Mouse (Mus musculus) monocyte, adult 5-6 weeks (primary cell): ENCODE measurements around the gene Plod2. TPM values are rescaled to one million over a fixed set of nuclear protein-coding genes. Genes with fewer than 3 reads are reported as not detected.

ENCODE experiments used
- ATAC-seq: fragments of 153-309, 156-312 bp; replicated peaks from 2 replicates; pipeline ENCODE4 v1.8.0; 2017; ENCODE audit warnings: mild to moderate bottlenecking; ENCODE audit not compliant: low TSS enrichment, insufficient number of reproducible peaks, severe bottlenecking, poor library complexity, low FRiP score
- total RNA-seq: library from RNA; stranded (forward); fragments of 200-1000, 200-491, 200-594 nt; gene quantifications from 3 replicates; pipeline ENCODE4 v1.2.3, GENCODE M21; 2017

Gene Plod2
- total RNA-seq, 1 experiment from 2014 or later = 2.6 TPM

GRCm38 (mm10) chr9:92592757-92593156 is 50.7 kb downstream of the Plod2 start:
- no peak for ATAC-seq

GRCm38 (mm10) chr9:92594491-92594890 is 52.5 kb downstream of the Plod2 start:
- ATAC-seq = no peak

GRCm38 (mm10) chr9:92595296-92595695 is 53.3 kb downstream of the Plod2 start:
- ATAC-seq = no peak

- ATAC-seq = no peak
These were observed 55.0 kb downstream of the Plod2 start for GRCm38 (mm10) chr9:92596916-92597547.

GRCm38 (mm10) chr9:92597776-92598175 is 55.8 kb downstream of the Plod2 start:
- no peak for ATAC-seq

- no peak for ATAC-seq
These were observed 58.0 kb downstream of the Plod2 start for GRCm38 (mm10) chr9:92599940-92600538.

- ATAC-seq = no peak
These were observed 59.5 kb downstream of the Plod2 start for GRCm38 (mm10) chr9:92601551-92601950.

- ATAC-seq = no peak
These were observed 61.5 kb downstream of the Plod2 start for GRCm38 (mm10) chr9:92603541-92603940.

GRCm38 (mm10) chr9:92610628-92611267 is 68.7 kb downstream of the Plod2 start:
- ATAC-seq = no peak

- no peak for ATAC-seq
These were observed 70.6 kb downstream of the Plod2 start for GRCm38 (mm10) chr9:92612641-92613040.

GRCm38 (mm10) chr9:92613206-92613605 is 71.2 kb downstream of the Plod2 start:
- no peak for ATAC-seq

GRCm38 (mm10) chr9:92616418-92616817 is 74.4 kb downstream of the Plod2 start:
- ATAC-seq = no peak

- ATAC-seq = no peak
These were observed 75.4 kb downstream of the Plod2 start for GRCm38 (mm10) chr9:92617376-92617775.

GRCm38 (mm10) chr9:92620088-92620487 is 78.1 kb downstream of the Plod2 start:
- no peak for ATAC-seq

- no peak for ATAC-seq
These were observed 79.2 kb downstream of the Plod2 start for GRCm38 (mm10) chr9:92621246-92621645.

- no peak for ATAC-seq
These were observed 79.9 kb downstream of the Plod2 start for GRCm38 (mm10) chr9:92621878-92622282.

GRCm38 (mm10) chr9:92634792-92635191 is 92.8 kb downstream of the Plod2 start:
- no peak for ATAC-seq

- ATAC-seq = no peak
These were observed 97.3 kb downstream of the Plod2 start for GRCm38 (mm10) chr9:92639200-92639897.

GRCm38 (mm10) chr9:92641717-92642116 is 99.7 kb downstream of the Plod2 start:
- no peak for ATAC-seq
